Mouse (Mus musculus): ENCODE measurements around the gene C1qa. TPM values are rescaled to one million over a fixed set of nuclear protein-coding genes. Genes with fewer than 3 reads are reported as not detected.

The C1qa gene
- polyA plus RNA-seq, 1 experiment = 119 TPM

- no peak for DNase-seq (ENCODE audit: low read depth)
Observed at GRCm38 (mm10) chr4:136863517-136863916, 35.1 kb downstream of the C1qa start.

- DNase-seq (ENCODE audit: low read depth) = no peak
Observed at GRCm38 (mm10) chr4:136862411-136862810, 36.2 kb downstream of the C1qa start.

GRCm38 (mm10) chr4:136861806-136862205, 36.8 kb downstream of the C1qa start:
- DNase-seq (ENCODE audit: low read depth) = no peak

GRCm38 (mm10) chr4:136860022-136860421, 38.6 kb downstream of the C1qa start:
- no peak for DNase-seq (ENCODE audit: low read depth)

- no peak for DNase-seq (ENCODE audit: low read depth)
Observed at GRCm38 (mm10) chr4:136855081-136855480, 43.5 kb downstream of the C1qa start.

- DNase-seq (ENCODE audit: low read depth) = no peak
Observed at GRCm38 (mm10) chr4:136852989-136853388, 45.6 kb downstream of the C1qa start.

- no peak for DNase-seq (ENCODE audit: low read depth)
Observed at GRCm38 (mm10) chr4:136852119-136852518, 46.5 kb downstream of the C1qa start.

GRCm38 (mm10) chr4:136848565-136848964, 50.0 kb downstream of the C1qa start:
- DNase-seq (ENCODE audit: low read depth) = no peak

GRCm38 (mm10) chr4:136847166-136847565, 51.4 kb downstream of the C1qa start:
- no peak for DNase-seq (ENCODE audit: low read depth)

Other genes starting within 250 kb of the C1qa start
- gene Ephb2, start 62.8 kb downstream of the C1qa start, polyA plus RNA-seq (2012; rRNA removed) = 14.4 and 20.6 TPM in 2 replicates
- 134 and 203 TPM in 2 replicates for gene C1qb, start 12.6 kb downstream of the C1qa start, polyA plus RNA-seq (2012; rRNA removed)
- 129 and 179 TPM in 2 replicates for gene C1qc, start 5.7 kb downstream of the C1qa start, polyA plus RNA-seq (2012; rRNA removed)
- gene Epha8, start 58.0 kb upstream of the C1qa start, polyA plus RNA-seq (2012; rRNA removed) = 0.34 and 0.47 TPM in 2 replicates
- gene Zbtb40, start 150.0 kb upstream of the C1qa start, polyA plus RNA-seq (2012; rRNA removed) = 5.9 and 6.8 TPM in 2 replicates